Mouse (Mus musculus) lung, adult 2 months (tissue): ENCODE measurements around the gene Epas1. TPM values are rescaled to one million over a fixed set of nuclear protein-coding genes. Genes with fewer than 3 reads are reported as not detected.
A peak's percentile ranks its signal among the peaks of the same experiment; 100 is the strongest.

ENCODE experiments used
- DNase-seq: peaks from one replicate; pipeline ENCODE4 v3.0.0; 2022
- H3K4me1 ChIP-seq: fragments of 200-500 bp; 2 replicates; pipeline ENCODE4 v1.6.1; 2011; ENCODE audit warnings: low read length; ENCODE audit not compliant: control insufficient read depth, insufficient read depth
- H3K4me3 ChIP-seq: fragments of 200-500 bp; replicated peaks from 2 replicates; pipeline ENCODE3; 2011; ENCODE audit warnings: low read depth, mild to moderate bottlenecking, control low read depth, low read length; ENCODE audit errors: extremely low read depth
- CTCF ChIP-seq: fragments of 200-500 bp; IDR thresholded peaks from 2 replicates; pipeline ENCODE4 v1.5.1; 2011; ENCODE audit warnings: mild to moderate bottlenecking, low read length, control low read depth; ENCODE audit not compliant: insufficient read depth
- POLR2A ChIP-seq: fragments of 200-500 bp; IDR thresholded peaks from 2 replicates; pipeline ENCODE4 v1.6.1; 2011; ENCODE audit warnings: low read depth, mild to moderate bottlenecking, control low read depth, low read length, borderline replicate concordance; ENCODE audit errors: extremely low read depth
- WGBS: fragments of 180-500 bp; shearing (Covaris S2); methylation state at CpG from one replicate; pipeline ENCODE4 v1.1.7; 2018; 5-methylcytosine and 5-hydroxymethylcytosine counted together
- polyA plus RNA-seq: library from polyadenylated mRNA; depleted of rRNA; stranded (reverse); fragments of >200 nt; gene quantifications from 2 replicates; pipeline ENCODE4 v1.2.3, GENCODE M21; 2012

Epas1 gene
- polyA plus RNA-seq, 1 experiment, result 943 TPM

DNA sequence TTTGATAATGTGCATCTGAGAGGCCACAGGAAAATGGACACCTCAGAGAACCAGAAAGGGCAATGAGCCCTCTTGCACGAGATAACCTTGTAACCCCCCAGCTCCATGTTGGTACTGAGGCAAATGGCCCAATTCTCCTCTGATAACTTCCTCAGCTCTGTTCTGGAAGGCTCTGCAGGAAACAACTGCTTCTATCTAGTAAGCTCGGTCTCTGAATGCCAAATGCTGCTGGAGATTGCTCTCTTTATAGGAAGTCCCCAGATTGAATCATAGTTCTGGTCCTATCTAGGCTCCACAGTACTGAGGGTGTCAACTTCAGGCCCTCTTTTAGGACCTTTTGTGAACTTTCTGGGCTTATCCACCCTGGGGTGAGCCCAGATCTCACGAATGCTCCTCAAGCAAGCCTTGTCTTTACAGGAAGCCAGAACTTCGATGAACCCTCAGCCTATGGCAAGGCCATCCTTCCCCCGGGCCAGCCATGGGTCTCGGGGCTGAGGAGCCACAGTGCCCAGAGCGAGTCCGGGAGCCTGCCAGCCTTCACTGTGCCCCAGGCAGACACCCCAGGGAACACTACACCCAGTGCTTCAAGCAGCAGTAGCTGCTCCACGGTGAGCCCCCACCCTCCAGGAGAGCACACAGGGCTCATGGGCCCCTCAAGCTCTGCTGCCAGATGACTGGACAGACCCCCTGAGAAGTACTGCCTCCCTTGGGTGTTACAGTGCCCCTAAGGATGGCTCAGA, 71.8 kb downstream of the Epas1 start:
- Histone ChIP-seq H3K4me1 (peaks cover 14% of the 10 kb centered on the region), H3K4me3 (no peak overlapping the region)
- DNase-seq, result peak; percentile 2
- TF ChIP-seq POLR2A, result no peak
- no peak for TF ChIP-seq CTCF
- 67% methylated on average over 9 of the region's 9 CpGs for WGBS

DNA sequence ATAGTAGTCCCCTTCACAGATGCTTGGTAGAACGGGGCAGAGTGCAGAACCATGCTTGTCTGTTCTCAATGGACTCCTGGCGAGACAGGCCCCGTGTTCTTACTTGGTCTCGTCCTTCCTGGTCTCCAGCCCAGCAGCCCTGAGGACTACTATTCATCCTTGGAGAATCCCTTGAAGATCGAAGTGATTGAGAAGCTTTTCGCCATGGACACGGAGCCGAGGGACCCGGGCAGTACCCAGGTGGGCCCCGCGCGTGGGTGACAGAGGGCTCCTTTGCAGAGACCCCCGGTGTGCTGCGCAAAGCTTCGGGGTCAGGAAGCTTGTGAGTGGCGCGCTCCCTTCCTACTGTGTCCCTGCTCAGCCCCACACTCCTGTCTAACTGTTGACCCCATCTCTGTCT, 72.9 kb downstream of the Epas1 start:
- no peak for TF ChIP-seq CTCF
- TF ChIP-seq POLR2A, result no peak
- H3K4me3 ChIP-seq, result no peak overlapping the region
- 93% methylated on average over 17 of the region's 17 CpGs for WGBS
- peak; percentile 4 for DNase-seq
- H3K4me1 ChIP-seq, result peaks cover 14% of the 10 kb centered on the region

DNA sequence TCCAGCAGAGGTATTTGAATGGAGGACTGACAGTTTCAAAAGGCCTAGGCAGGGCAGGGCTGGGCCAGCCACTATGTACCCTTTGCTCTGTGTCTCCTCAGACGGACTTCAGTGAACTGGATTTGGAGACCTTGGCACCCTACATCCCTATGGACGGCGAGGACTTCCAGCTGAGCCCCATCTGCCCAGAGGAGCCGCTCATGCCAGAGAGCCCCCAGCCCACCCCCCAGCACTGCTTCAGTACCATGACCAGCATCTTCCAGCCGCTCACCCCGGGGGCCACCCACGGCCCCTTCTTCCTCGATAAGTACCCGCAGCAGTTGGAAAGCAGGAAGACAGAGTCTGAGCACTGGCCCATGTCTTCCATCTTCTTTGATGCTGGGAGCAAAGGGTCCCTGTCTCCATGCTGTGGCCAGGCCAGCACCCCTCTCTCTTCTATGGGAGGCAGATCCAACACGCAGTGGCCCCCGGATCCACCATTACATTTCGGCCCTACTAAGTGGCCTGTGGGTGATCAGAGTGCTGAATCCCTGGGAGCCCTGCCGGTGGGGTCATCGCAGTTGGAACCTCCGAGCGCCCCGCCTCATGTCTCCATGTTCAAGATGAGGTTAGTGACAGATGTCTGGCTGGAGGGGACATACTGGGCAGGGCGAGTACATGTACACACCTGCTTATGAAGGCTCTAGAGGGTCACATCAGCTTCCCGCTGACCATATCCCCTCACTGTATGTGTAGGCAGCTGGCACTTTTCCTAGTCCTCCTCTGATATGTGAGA, 74.1 kb downstream of the Epas1 start:
- peaks cover 7% of the 10 kb centered on the region for H3K4me1 ChIP-seq
- no peak for TF ChIP-seq POLR2A
- TF ChIP-seq CTCF, result no peak
- H3K4me3 ChIP-seq, result no peak overlapping the region
- 94% methylated on average over 19 of the region's 19 CpGs for WGBS
- peak; percentile 3 for DNase-seq

DNA sequence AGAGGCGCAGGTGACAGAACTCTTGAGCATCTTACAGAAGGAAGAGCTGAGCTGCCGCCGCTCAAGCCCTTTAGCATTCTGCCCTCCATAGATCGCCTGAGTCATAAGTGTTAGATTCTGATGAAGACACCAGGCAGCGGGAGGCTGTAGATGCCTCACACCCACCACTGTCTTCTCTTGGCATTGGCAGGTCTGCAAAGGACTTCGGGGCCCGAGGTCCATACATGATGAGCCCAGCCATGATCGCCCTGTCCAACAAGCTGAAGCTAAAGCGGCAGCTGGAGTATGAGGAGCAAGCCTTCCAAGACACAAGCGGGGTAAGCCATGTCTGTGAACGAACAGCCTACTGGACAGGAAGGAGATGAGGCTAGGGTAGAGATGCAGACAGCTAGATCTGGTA, 75.0 kb downstream of the Epas1 start:
- peak; percentile 4 for DNase-seq
- TF ChIP-seq CTCF, result no peak
- no peak for TF ChIP-seq POLR2A
- Histone ChIP-seq H3K4me1 (peaks cover 2% of the 10 kb centered on the region), H3K4me3 (no peak overlapping the region)
- 93% methylated on average over 11 of the region's 11 CpGs for WGBS

DNA sequence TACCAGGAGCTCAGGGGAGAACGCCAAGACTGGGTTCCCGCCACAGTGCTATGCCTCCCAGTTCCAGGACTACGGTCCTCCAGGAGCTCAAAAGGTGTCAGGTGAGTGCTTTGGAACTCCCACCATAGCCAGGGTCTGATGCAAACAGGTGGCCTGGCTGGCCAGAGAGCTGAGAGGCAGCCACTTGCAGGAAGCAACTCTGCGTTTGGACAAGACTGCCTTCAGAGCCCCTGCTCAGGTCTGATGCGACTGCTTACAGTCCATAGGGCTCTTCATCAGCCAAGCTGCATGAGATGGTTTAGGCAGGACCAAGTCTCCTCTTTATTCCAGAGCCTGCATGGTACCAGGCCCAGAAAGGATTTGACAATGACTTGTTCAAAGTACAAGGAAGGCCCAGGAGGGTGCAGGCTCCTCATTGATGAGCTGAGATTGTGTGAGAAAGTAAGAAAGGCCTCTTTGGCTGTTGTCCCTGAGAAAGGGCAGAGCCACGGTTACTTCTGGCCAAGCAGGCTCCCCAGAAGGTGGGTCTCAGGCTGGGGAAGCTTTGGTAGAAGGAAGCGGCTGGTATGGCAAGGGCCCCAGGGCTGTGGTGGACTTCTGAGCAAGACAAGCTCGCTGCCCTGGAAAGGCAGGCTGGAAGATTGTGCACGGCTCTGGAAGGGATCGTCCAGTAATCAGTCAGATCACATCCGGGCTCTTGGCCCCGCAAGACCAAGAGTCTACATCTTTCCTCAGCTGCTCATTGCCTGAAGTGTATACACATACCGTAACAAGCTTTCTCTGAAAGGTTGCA, 76.1 kb downstream of the Epas1 start:
- peak; percentile 7 for DNase-seq
- WGBS, result 72% methylated on average over 13 of the region's 13 CpGs
- H3K4me1 ChIP-seq, result no peaks in the 10 kb centered on the region; the same call in 1 of the 2 replicates
- H3K4me3 ChIP-seq, result no peak overlapping the region
- TF ChIP-seq POLR2A (no peak), CTCF (no peak)

DNA sequence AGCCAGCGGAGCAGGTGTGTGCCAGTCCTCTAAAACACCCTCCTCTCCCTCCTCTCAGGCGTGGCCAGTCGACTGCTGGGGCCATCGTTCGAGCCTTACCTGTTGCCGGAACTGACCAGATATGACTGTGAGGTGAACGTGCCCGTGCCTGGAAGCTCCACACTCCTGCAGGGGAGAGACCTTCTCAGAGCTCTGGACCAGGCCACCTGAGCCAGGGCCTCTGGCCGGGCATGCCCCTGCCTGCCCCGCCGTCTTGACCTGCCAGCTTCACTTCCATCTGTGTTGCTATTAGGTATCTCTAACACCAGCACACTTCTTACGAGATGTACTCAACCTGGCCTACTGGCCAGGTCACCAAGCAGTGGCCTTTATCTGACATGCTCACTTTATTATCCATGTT, 77.4 kb downstream of the Epas1 start:
- Histone ChIP-seq H3K4me3 (no peak overlapping the region), H3K4me1 (no peaks in the 10 kb centered on the region)
- WGBS, result 82% methylated on average over 12 of the region's 12 CpGs
- TF ChIP-seq CTCF, result no peak
- no peak for TF ChIP-seq POLR2A
- DNase-seq, result no peak

DNA sequence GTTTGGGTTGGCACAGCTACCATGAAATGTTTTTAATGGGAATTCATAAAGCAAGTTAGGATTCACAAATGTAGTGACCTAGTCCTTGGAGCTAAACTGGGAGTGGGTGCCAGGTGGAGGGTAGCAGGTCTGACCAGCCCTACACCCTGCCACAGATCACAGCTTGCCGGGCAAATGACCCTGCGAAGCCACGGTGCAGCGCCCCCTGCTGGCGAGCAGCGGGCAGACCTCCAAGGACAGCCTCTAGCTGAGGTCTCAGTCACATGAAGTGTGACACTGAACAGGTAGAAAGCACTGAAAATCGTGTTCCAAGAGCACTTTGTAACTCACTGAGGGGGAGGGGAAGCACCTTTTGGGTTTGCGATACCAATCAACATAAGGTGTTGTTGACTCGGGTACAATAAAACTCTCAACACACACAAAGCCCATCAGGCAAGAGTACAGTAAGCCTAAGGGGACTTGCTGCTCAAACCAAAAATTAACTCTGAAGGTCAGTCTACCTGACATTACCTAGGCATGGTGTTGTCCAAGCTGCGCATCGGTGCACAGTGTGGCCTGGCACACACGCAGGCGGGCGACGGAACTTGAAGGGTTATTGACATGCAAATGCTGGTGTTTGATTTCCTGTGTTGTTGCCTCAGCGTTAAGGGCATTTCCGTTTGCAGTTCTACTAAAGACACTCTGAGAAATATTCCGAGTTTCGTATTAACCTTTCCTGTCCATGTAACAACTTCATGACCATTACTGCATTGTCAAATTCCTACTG, 79.2 kb downstream of the Epas1 start:
- Histone ChIP-seq H3K4me1 (no peaks in the 10 kb centered on the region), H3K4me3 (no peak overlapping the region)
- WGBS, result 61% methylated on average over 19 of the region's 19 CpGs
- DNase-seq, result no peak
- peak; percentile 63 for TF ChIP-seq CTCF
- TF ChIP-seq POLR2A, result no peak; the same call in 1 of the 2 replicates

DNA sequence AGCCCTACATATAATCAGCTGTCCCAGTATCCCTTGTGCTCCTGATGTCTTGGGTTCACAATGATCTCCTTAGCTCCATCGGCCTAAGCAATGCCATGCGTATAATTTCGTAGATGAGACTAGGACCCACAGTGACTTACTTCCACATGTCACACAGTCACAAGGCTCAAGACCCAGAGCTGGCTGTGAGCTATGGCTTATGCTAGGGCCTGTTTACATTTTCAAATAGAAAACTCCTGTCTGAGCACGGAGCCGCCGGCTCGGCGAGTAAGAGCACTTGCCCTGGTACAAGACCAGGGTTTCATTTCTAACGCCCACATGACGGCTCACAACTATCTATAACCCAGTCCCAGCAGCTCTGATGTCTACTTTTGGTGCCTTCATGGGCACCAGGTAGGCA, 80.4 kb downstream of the Epas1 start:
- no peak for TF ChIP-seq POLR2A
- Histone ChIP-seq H3K4me3 (no peak overlapping the region), H3K4me1 (no peaks in the 10 kb centered on the region)
- no peak for DNase-seq
- whole genome bisulfite sequencing, result 86% methylated on average over 10 of the region's 10 CpGs

DNA sequence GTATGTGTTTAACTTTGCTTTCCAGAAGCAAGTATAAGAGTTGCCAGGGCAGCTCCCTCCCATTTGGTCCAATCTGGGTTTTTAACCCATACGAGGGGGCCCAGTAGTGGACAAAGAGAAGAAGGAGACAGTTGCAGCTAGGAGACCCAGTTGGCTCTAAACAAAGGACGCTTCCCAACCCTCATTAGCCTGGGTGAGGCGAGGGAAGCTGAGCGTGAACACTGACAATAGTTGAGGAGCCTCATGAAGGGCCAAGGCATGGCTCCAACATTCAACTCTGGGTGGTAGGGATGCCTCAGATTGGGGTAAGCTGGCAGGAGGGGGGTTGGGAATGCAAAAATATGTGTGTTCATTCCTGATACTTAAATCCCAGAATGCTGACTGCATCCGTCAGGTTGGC, 85.8 kb downstream of the Epas1 start:
- no peak for TF ChIP-seq CTCF
- no peak for TF ChIP-seq POLR2A
- no peak overlapping the region for H3K4me3 ChIP-seq
- DNase-seq, result no peak
- H3K4me1 ChIP-seq, result no peaks in the 10 kb centered on the region
- WGBS, result 66% methylated on average over 5 of the region's 5 CpGs
